Mouse (Mus musculus) forebrain, embryonic 15.5 days (tissue): Measurements from ENCODE around the gene Plekhj1. TPM values are rescaled to one million over a fixed set of nuclear protein-coding genes. Genes with fewer than 3 reads are reported as not detected.

Experiments used
- ATAC-seq: fragments of 200-750 bp; cut with Nextera tagmentation; replicated peaks from 2 replicates; pipeline ENCODE4 v1.8.0; 2017; ENCODE audit warnings: mild to moderate bottlenecking, moderate TSS enrichment, moderate library complexity
- H3K27ac ChIP-seq: fragments of 300-500 bp; sonication (generic); replicated peaks from 2 replicates; pipeline ENCODE4 v1.5.1; 2015; ENCODE audit warnings: mild to moderate bottlenecking, inconsistent platforms
- H3K27me3 ChIP-seq: fragments of 300-500 bp; sonication (generic); 2 replicates; pipeline ENCODE4 v1.6.1; 2015; ENCODE audit warnings: inconsistent platforms
- H3K36me3 ChIP-seq: fragments of 300-500 bp; sonication (generic); 2 replicates; pipeline ENCODE4 v1.6.1; 2015; ENCODE audit warnings: mild to moderate bottlenecking, inconsistent platforms
- H3K4me1 ChIP-seq: fragments of 300-500 bp; sonication (generic); 2 replicates; pipeline ENCODE4 v1.6.1; 2015; ENCODE audit warnings: inconsistent platforms
- H3K4me2 ChIP-seq: fragments of 300-500 bp; sonication (generic); replicated peaks from 2 replicates; pipeline ENCODE4 v1.6.1; 2015; ENCODE audit warnings: mild to moderate bottlenecking, inconsistent platforms
- H3K4me3 ChIP-seq: fragments of 300-500 bp; sonication (generic); 2 replicates; pipeline ENCODE4 v1.5.1; 2015; ENCODE audit warnings: mild to moderate bottlenecking, inconsistent platforms
- H3K9ac ChIP-seq: fragments of 300-500 bp; sonication (generic); replicated peaks from 2 replicates; pipeline ENCODE4 v1.6.1; 2015; ENCODE audit warnings: mild to moderate bottlenecking, inconsistent platforms
- H3K9me3 ChIP-seq: fragments of 300-500 bp; sonication (generic); 2 replicates; pipeline ENCODE4 v1.6.1; 2016; ENCODE audit warnings: inconsistent platforms
- WGBS: fragments of 180-500 bp; shearing (Covaris S2); methylation state at CpG from one replicate; pipeline ENCODE4 v1.1.7; 2015; ENCODE audit warnings: mixed read lengths; 5-methylcytosine and 5-hydroxymethylcytosine counted together
- polyA plus RNA-seq: library from polyadenylated mRNA; unstranded; fragments of >200 nt; fragmentation: Nextera tagmentation; extraction: Ambion mirVana; gene quantifications from 2 replicates; pipeline ENCODE4 v1.2.1, GENCODE M21; 2015

The Plekhj1 gene
- polyA plus RNA-seq, 1 experiment from 2014 or later = 140 TPM

- no peak overlapping the region for H3K4me3 ChIP-seq
- no peak for ATAC-seq
- no peaks in the 10 kb centered on the region for H3K9me3 ChIP-seq
- H3K4me1 ChIP-seq = peaks cover 39% of the 10 kb centered on the region
- no peak overlapping the region for H3K27ac ChIP-seq
- H3K4me2 ChIP-seq = no peak overlapping the region
- no peak overlapping the region for H3K9ac ChIP-seq
- peaks cover 13% of the 10 kb centered on the region for H3K36me3 ChIP-seq
- WGBS = 84% methylated on average over 3 of the region's 3 CpGs
- no peaks in the 10 kb centered on the region for H3K27me3 ChIP-seq
Observed at GRCm38 (mm10) chr10:80761821-80762220, 36.6 kb downstream of the Plekhj1 start.

GRCm38 (mm10) chr10:80760596-80761524, 37.6 kb downstream of the Plekhj1 start:
- Histone ChIP-seq H3K4me3 (no peak overlapping the region), H3K27ac (no peak overlapping the region), H3K9me3 (no peaks in the 10 kb centered on the region), H3K4me2 (no peak overlapping the region), H3K4me1 (peaks cover 48% of the 10 kb centered on the region), H3K27me3 (no peaks in the 10 kb centered on the region), H3K9ac (no peak overlapping the region), H3K36me3 (peaks cover 3% of the 10 kb centered on the region; the same call in 1 of the 2 replicates)
- ATAC-seq = no peak
- WGBS = 92% methylated on average over 4 of the region's 4 CpGs

GRCm38 (mm10) chr10:80758651-80759050, 39.8 kb downstream of the Plekhj1 start:
- ATAC-seq = no peak
- Histone ChIP-seq H3K4me3 (no peak overlapping the region), H3K9ac (no peak overlapping the region), H3K4me2 (no peak overlapping the region), H3K4me1 (peaks cover 54% of the 10 kb centered on the region), H3K27me3 (no peaks in the 10 kb centered on the region), H3K9me3 (no peaks in the 10 kb centered on the region), H3K36me3 (no peaks in the 10 kb centered on the region), H3K27ac (no peak overlapping the region)
- WGBS = 92% methylated on average over 7 of the region's 7 CpGs

- no peaks in the 10 kb centered on the region for H3K27me3 ChIP-seq
- peaks cover 54% of the 10 kb centered on the region for H3K4me1 ChIP-seq
- ATAC-seq = no peak
- no peak overlapping the region for H3K9ac ChIP-seq
- 35% methylated on average over 5 of the region's 5 CpGs for WGBS
- H3K4me3 ChIP-seq = peak overlapping the region; percentile 5; the same call in 1 of the 2 replicates
- H3K4me2 ChIP-seq = peak overlapping the region; percentile 8; the same call in 1 of the 2 replicates
- no peaks in the 10 kb centered on the region for H3K36me3 ChIP-seq
- H3K9me3 ChIP-seq = no peaks in the 10 kb centered on the region
- no peak overlapping the region for H3K27ac ChIP-seq
Observed at GRCm38 (mm10) chr10:80757717-80758116, 40.7 kb downstream of the Plekhj1 start.

GRCm38 (mm10) chr10:80756967-80757366, 41.5 kb downstream of the Plekhj1 start:
- H3K4me3 ChIP-seq = peak overlapping the region; percentile 69
- peak overlapping the region; percentile 85; the same call in 1 of the 2 replicates for H3K9ac ChIP-seq
- ATAC-seq = no peak
- 71% methylated on average over 4 of the region's 4 CpGs for WGBS
- peaks cover 60% of the 10 kb centered on the region for H3K4me1 ChIP-seq
- no peaks in the 10 kb centered on the region for H3K36me3 ChIP-seq
- H3K4me2 ChIP-seq = peak overlapping the region; percentile 90
- H3K27ac ChIP-seq = no peak overlapping the region
- no peaks in the 10 kb centered on the region for H3K27me3 ChIP-seq
- H3K9me3 ChIP-seq = no peaks in the 10 kb centered on the region

- ATAC-seq = no peak
- Histone ChIP-seq H3K9me3 (no peaks in the 10 kb centered on the region), H3K27me3 (no peaks in the 10 kb centered on the region), H3K4me1 (peaks cover 61% of the 10 kb centered on the region), H3K27ac (no peak overlapping the region), H3K4me3 (peak overlapping the region; percentile 69), H3K9ac (peak overlapping the region; percentile 85), H3K4me2 (peak overlapping the region; percentile 90), H3K36me3 (no peaks in the 10 kb centered on the region)
- WGBS = 67% methylated on average over 2 of the region's 2 CpGs
Observed at GRCm38 (mm10) chr10:80756509-80756908, 41.9 kb downstream of the Plekhj1 start.

- peak overlapping the region; percentile 69 for H3K4me3 ChIP-seq
- H3K9ac ChIP-seq = peak overlapping the region; percentile 85
- H3K4me2 ChIP-seq = peak overlapping the region; percentile 90
- 28% methylated on average over 3 of the region's 3 CpGs for WGBS
- H3K27ac ChIP-seq = no peak overlapping the region
- no peaks in the 10 kb centered on the region for H3K27me3 ChIP-seq
- no peaks in the 10 kb centered on the region for H3K36me3 ChIP-seq
- no peak for ATAC-seq
- peaks cover 64% of the 10 kb centered on the region for H3K4me1 ChIP-seq
- H3K9me3 ChIP-seq = no peaks in the 10 kb centered on the region
Observed at GRCm38 (mm10) chr10:80756099-80756498, 42.3 kb downstream of the Plekhj1 start.

- peak; percentile 3; the same call in 1 of the 2 replicates for ATAC-seq
- WGBS = under 1% methylated on average over 74 of the region's 75 CpGs
Observed at GRCm38 (mm10) chr10:80755291-80756015, 43.0 kb downstream of the Plekhj1 start.

GRCm38 (mm10) chr10:80754594-80755290, 43.7 kb downstream of the Plekhj1 start, which contains the start of gene Dot1l:
Gene Dot1l (plus strand): TSS chr10:80755206.
- peak; percentile 92 for ATAC-seq
- Histone ChIP-seq H3K9me3 (no peaks in the 10 kb centered on the region), H3K4me2 (peak within 1 kb of the TSS; percentile 90), H3K36me3 (no peaks in the 10 kb centered on the region), H3K9ac (peak within 1 kb of the TSS; percentile 85), H3K4me3 (peak within 1 kb of the TSS; percentile 69), H3K27me3 (no peaks in the 10 kb centered on the region), H3K27ac (peak within 1 kb of the TSS; percentile 81), H3K4me1 (peaks cover 56% of the 10 kb centered on the region)
- 1% methylated on average over 27 of the region's 57 CpGs for WGBS

More at GRCm38 (mm10) chr10:80755291-80756015, 43.0 kb downstream of the Plekhj1 start:
- Histone ChIP-seq H3K27me3 (no peaks in the 10 kb centered on the region), H3K9me3 (no peaks in the 10 kb centered on the region), H3K4me3 (peak overlapping the region; percentile 69), H3K9ac (peak overlapping the region; percentile 85), H3K36me3 (no peaks in the 10 kb centered on the region), H3K4me2 (peak overlapping the region; percentile 90), H3K27ac (peak overlapping the region; percentile 81), H3K4me1 (peaks cover 58% of the 10 kb centered on the region)

GRCm38 (mm10) chr10:80752079-80752625, 46.3 kb downstream of the Plekhj1 start:
- Histone ChIP-seq H3K27me3 (no peaks in the 10 kb centered on the region), H3K4me2 (peak overlapping the region; percentile 33), H3K36me3 (no peaks in the 10 kb centered on the region), H3K4me1 (peaks cover 32% of the 10 kb centered on the region), H3K27ac (no peak overlapping the region), H3K9ac (no peak overlapping the region), H3K9me3 (no peaks in the 10 kb centered on the region), H3K4me3 (no peak overlapping the region)
- ATAC-seq = peak; percentile 6; the same call in 1 of the 2 replicates
- 8% methylated on average over 6 of the region's 6 CpGs for WGBS

- Histone ChIP-seq H3K4me3 (no peak overlapping the region), H3K9ac (no peak overlapping the region), H3K9me3 (no peaks in the 10 kb centered on the region), H3K36me3 (no peaks in the 10 kb centered on the region), H3K4me1 (peaks cover 24% of the 10 kb centered on the region), H3K27ac (no peak overlapping the region), H3K27me3 (no peaks in the 10 kb centered on the region), H3K4me2 (peak overlapping the region; percentile 33)
- WGBS = 16% methylated on average over 16 of the region's 16 CpGs
- no peak for ATAC-seq
Observed at GRCm38 (mm10) chr10:80751188-80751832, 47.1 kb downstream of the Plekhj1 start.
